Mouse (Mus musculus) midbrain, embryonic 13.5 days (tissue): ENCODE measurements around the gene Shisal1. TPM values are rescaled to one million over a fixed set of nuclear protein-coding genes. Genes with fewer than 3 reads are reported as not detected.
A peak's percentile ranks its signal among the peaks of the same experiment; 100 is the strongest.

Source experiments
- ATAC-seq: fragments of 200-750 bp; cut with Nextera tagmentation; 2 replicates; pipeline ENCODE4 v1.8.0; 2017; ENCODE audit warnings: mild to moderate bottlenecking, moderate TSS enrichment, moderate library complexity
- H3K27ac ChIP-seq: fragments of 300-500 bp; sonication (generic); 2 replicates; pipeline ENCODE4 v1.5.1; 2015; ENCODE audit warnings: inconsistent platforms, mild to moderate bottlenecking, moderate library complexity
- H3K27me3 ChIP-seq: fragments of 300-500 bp; sonication (generic); 2 replicates; pipeline ENCODE4 v1.6.1; 2015; ENCODE audit warnings: mild to moderate bottlenecking, inconsistent platforms
- H3K36me3 ChIP-seq: fragments of 300-500 bp; sonication (generic); 2 replicates; pipeline ENCODE4 v1.6.1; 2015; ENCODE audit warnings: mild to moderate bottlenecking, inconsistent platforms
- H3K4me1 ChIP-seq: fragments of 300-500 bp; sonication (generic); replicated peaks from 2 replicates; pipeline ENCODE4 v1.6.1; 2015; ENCODE audit warnings: inconsistent platforms
- H3K4me2 ChIP-seq: fragments of 300-500 bp; sonication (generic); replicated peaks from 2 replicates; pipeline ENCODE4 v1.6.1; 2015; ENCODE audit warnings: moderate library complexity, mild to moderate bottlenecking, inconsistent platforms
- H3K4me3 ChIP-seq: fragments of 300-500 bp; sonication (generic); replicated peaks from 2 replicates; pipeline ENCODE4 v1.5.1; 2015; ENCODE audit warnings: mild to moderate bottlenecking, inconsistent platforms
- H3K9ac ChIP-seq: fragments of 300-500 bp; sonication (generic); replicated peaks from 2 replicates; pipeline ENCODE4 v1.6.1; 2015; ENCODE audit warnings: mild to moderate bottlenecking, inconsistent platforms
- H3K9me3 ChIP-seq: fragments of 300-500 bp; sonication (generic); 2 replicates; pipeline ENCODE4 v1.6.1; 2016; ENCODE audit warnings: mild to moderate bottlenecking, inconsistent platforms
- WGBS: fragments of 180-500 bp; shearing (Covaris S2); methylation state at CpG from one replicate; pipeline ENCODE4 v1.1.7; 2015; 5-methylcytosine and 5-hydroxymethylcytosine counted together
- polyA plus RNA-seq: library from polyadenylated mRNA; unstranded; fragments of >200 nt; fragmentation: Nextera tagmentation; extraction: Ambion mirVana; gene quantifications from 2 replicates; pipeline ENCODE4 v1.2.1, GENCODE M21; 2015

Gene Shisal1
- 10.8 and 11.1 TPM in 2 replicates for polyA plus RNA-seq

DNA sequence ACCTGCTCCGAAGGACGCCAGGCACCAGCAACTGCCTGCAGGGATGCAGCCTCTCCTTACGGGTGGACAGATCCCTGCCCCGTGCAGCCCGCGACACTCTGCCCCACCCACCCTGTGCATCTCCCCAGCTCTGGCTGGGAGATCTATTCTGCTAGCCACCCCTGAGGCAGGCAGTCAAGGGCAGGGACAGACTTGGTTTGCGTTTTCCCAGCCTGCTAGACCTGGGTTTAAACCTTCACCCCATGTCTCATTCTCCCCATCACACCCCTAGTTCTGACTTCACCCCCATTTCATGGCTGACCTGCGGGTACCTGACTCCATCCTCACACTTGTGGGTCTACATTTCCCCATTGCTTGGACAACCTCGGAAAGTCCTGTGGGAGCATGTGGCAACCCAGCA, at the start of gene Shisal1:
Shisal1 (minus strand) TSS at position 101 of the 400 bp plus-strand sequence.
- H3K4me2 ChIP-seq: peak within 1 kb of the TSS; percentile 82
- ATAC-seq: no peak
- peak within 1 kb of the TSS; percentile 61 for H3K27ac ChIP-seq
- H3K4me3 ChIP-seq: peak within 1 kb of the TSS; percentile 60
- no peaks in the 10 kb centered on the region for H3K36me3 ChIP-seq
- peaks cover 43% of the 10 kb centered on the region for H3K27me3 ChIP-seq
- peaks cover 55% of the 10 kb centered on the region for H3K4me1 ChIP-seq
- H3K9me3 ChIP-seq: no peaks in the 10 kb centered on the region
- peak within 1 kb of the TSS; percentile 81 for H3K9ac ChIP-seq
- WGBS: 12% methylated on average over 9 of the region's 9 CpGs

DNA sequence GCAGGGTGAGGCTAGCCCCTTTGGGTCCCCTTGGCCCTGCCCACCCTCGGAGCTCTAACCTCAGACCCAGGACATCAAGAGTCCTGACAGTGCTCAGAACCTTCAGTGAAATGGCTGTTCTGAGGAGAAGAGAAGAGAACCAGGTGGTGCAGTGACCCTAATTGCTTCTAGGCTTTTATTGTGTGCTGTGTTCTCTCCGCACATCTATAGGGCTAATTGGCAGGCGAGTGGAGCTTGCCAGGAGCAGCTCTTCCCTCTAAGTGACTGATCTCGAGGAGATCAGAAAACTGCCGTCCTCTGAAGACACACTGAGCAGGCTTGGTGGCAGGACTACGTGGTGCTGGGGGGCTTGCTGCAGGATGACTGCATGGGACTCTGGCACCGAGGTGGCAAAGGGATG, 43.6 kb upstream of the Shisal1 start:
- 45% methylated on average over 7 of the region's 7 CpGs for WGBS
- ATAC-seq: peak; percentile 28
- H3K27ac ChIP-seq: no peak overlapping the region

GRCm38 (mm10) chr15:84484255-84484654, 37.4 kb upstream of the Shisal1 start:
- H3K36me3 ChIP-seq: no peaks in the 10 kb centered on the region
- H3K27me3 ChIP-seq: 0 out of 2 replicates have a peak, but pooled peaks cover 3% of the 10 kb centered on the region
- 0 out of 2 replicates have a peak, but pooled peaks have one; percentile 18 for ATAC-seq
- peaks cover 47% of the 10 kb centered on the region for H3K4me1 ChIP-seq
- H3K27ac ChIP-seq: 0 out of 2 replicates have a peak overlapping the region, but pooled peaks have one; percentile 25
- no peak overlapping the region for H3K4me3 ChIP-seq
- H3K9ac ChIP-seq: 0 out of 2 replicates have a peak overlapping the region, but pooled peaks have one; percentile 10
- no peak overlapping the region for H3K4me2 ChIP-seq
- H3K9me3 ChIP-seq: no peaks in the 10 kb centered on the region
- 18% methylated on average over 4 of the region's 4 CpGs for WGBS

More for the DNA sequence above, 43.6 kb upstream of the Shisal1 start:
- Histone ChIP-seq H3K27me3 (0 out of 2 replicates have a peak, but pooled peaks cover 3% of the 10 kb centered on the region), H3K9ac (no peak overlapping the region; the same call in 1 of the 2 replicates), H3K4me2 (no peak overlapping the region), H3K4me1 (peaks cover 38% of the 10 kb centered on the region), H3K36me3 (no peaks in the 10 kb centered on the region), H3K9me3 (no peaks in the 10 kb centered on the region), H3K4me3 (no peak overlapping the region)

DNA sequence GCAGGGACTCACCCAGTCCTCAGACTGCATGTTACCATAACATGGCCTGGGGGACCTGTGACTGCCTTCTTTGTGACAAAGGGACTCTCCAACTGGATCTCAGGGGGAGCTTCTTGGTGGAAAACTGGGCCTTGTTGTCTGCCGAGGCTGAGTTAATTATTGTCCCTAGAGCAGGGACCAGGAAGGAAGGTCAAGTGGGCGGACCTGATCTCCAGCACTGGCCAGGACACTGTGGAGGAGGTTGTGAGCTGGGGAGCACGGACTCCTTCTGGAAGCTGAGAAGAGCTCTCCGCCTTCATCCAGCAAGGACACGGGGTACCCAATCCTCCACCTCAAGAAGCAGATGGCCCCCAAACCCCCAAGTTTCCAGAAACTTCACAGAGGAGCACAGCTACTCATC, 36.7 kb upstream of the Shisal1 start:
- ATAC-seq: no peak
- no peaks in the 10 kb centered on the region for H3K36me3 ChIP-seq
- 0 out of 2 replicates have a peak, but pooled peaks cover 3% of the 10 kb centered on the region for H3K27me3 ChIP-seq
- no peak overlapping the region for H3K4me2 ChIP-seq
- no peak overlapping the region for H3K9ac ChIP-seq
- H3K4me3 ChIP-seq: no peak overlapping the region
- H3K9me3 ChIP-seq: no peaks in the 10 kb centered on the region
- peaks cover 47% of the 10 kb centered on the region for H3K4me1 ChIP-seq
- H3K27ac ChIP-seq: no peak overlapping the region
- 68% methylated on average over 5 of the region's 5 CpGs for WGBS

GRCm38 (mm10) chr15:84481259-84481877, 34.5 kb upstream of the Shisal1 start:
- no peaks in the 10 kb centered on the region for H3K9me3 ChIP-seq
- H3K9ac ChIP-seq: no peak overlapping the region
- peaks cover 35% of the 10 kb centered on the region for H3K4me1 ChIP-seq
- 0 out of 2 replicates have a peak, but pooled peaks have one; percentile 29 for ATAC-seq
- no peak overlapping the region for H3K4me2 ChIP-seq
- WGBS: 38% methylated on average over 13 of the region's 13 CpGs
- no peak overlapping the region for H3K4me3 ChIP-seq
- H3K27me3 ChIP-seq: 0 out of 2 replicates have a peak, but pooled peaks cover 3% of the 10 kb centered on the region
- H3K27ac ChIP-seq: peak overlapping the region; percentile 30; the same call in 1 of the 2 replicates
- no peaks in the 10 kb centered on the region for H3K36me3 ChIP-seq

DNA sequence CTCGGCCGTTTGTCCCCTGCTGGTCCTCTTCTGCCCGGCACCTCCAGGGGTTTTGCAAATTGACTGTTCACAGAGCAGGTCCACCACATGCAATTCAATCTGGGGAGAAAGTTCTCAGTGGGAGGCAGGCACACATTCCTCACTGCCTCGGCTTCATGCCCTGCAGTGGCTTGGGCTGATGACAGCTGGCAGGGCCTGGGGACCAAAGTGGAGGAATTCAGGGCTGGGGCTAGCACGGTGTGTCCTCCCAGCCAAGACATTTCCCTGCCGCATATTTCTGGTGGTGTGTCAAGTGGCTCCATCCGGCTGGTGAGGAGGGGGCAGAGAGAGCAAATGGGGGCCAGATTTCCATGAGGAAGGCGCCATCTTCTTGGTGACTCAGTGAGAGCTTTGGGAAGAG, 22.5 kb upstream of the Shisal1 start:
- H3K9ac ChIP-seq: no peak overlapping the region
- H3K4me2 ChIP-seq: no peak overlapping the region
- no peak overlapping the region for H3K4me3 ChIP-seq
- no peaks in the 10 kb centered on the region for H3K9me3 ChIP-seq
- H3K4me1 ChIP-seq: peaks cover 24% of the 10 kb centered on the region
- peaks cover 4% of the 10 kb centered on the region for H3K27me3 ChIP-seq
- no peaks in the 10 kb centered on the region for H3K36me3 ChIP-seq
- WGBS: 38% methylated on average over 8 of the region's 8 CpGs
- ATAC-seq: no peak
- no peak overlapping the region for H3K27ac ChIP-seq

DNA sequence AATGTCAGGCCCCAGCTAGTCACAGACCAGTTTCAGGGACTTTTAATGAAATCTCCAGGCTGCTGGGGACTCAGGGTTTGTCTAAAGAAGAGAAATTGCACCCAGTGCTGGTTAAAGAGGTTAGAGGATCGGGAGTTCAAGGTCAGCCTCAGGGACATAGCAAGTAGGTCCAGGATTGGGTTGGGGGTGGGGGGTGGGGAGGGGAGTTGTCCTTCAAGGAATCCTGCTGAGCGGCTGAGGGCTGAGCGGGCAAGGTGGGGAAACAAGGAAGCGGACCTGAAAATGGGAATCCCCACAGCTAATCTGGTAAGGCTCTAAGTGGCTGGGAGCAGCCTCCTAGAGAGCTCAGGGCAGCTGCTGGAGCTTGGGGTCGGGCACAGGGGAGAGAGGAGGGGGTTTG, 20.9 kb upstream of the Shisal1 start:
- 51% methylated on average over 5 of the region's 5 CpGs for WGBS
- H3K4me1 ChIP-seq: peaks cover 29% of the 10 kb centered on the region
- no peak for ATAC-seq

DNA sequence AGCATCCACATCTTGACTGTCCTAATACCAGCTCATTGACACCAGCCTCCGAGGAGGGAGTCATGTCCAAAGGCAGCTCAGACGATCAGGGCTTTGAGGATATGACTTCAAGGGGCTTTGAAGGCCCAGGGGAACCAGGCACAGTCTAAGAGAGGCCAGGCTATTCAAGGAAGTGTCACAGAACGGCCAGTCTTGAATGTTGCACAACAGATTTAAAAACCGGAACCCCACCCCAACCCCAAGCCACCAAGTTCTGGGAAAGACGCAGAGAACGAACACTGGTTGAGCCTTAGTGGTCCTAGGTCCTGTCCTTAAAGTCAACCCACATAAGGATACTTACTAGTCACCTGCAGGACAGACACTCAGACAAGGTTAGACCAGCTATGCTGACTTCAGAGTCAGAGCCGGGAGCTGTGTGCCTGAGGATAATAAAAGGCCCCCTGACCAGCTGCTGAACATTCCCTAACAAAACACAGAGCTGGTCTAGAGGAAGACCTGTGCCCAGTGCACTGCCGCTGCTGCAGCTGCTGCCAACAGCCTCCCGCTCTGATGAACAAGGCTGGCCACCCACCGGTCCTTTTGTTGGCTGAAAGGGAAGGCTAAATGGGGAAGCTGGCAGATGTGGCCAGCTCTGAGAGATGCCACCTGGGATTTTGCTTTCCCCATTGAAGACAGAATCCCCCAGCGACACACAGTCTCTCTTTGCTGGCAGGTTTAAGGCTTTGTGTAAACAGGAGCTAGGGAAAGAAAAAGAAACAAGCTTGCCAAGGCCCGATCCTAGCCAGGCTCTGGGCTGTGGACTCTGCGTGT, 19.8 kb upstream of the Shisal1 start:
- Histone ChIP-seq H3K4me2 (no peak overlapping the region), H3K9ac (no peak overlapping the region), H3K27me3 (peaks cover 4% of the 10 kb centered on the region), H3K9me3 (no peaks in the 10 kb centered on the region), H3K36me3 (no peaks in the 10 kb centered on the region), H3K4me3 (no peak overlapping the region), H3K27ac (peak overlapping the region; percentile 30; the same call in 1 of the 2 replicates), H3K4me1 (peaks cover 29% of the 10 kb centered on the region)
- peak; percentile 59 for ATAC-seq
- WGBS: 31% methylated on average over 13 of the region's 13 CpGs

More for the DNA sequence above, 20.9 kb upstream of the Shisal1 start:
- peak overlapping the region; percentile 30; the same call in 1 of the 2 replicates for H3K27ac ChIP-seq
- no peak overlapping the region for H3K9ac ChIP-seq
- H3K4me3 ChIP-seq: no peak overlapping the region
- no peaks in the 10 kb centered on the region for H3K36me3 ChIP-seq
- no peak overlapping the region for H3K4me2 ChIP-seq
- H3K9me3 ChIP-seq: no peaks in the 10 kb centered on the region
- H3K27me3 ChIP-seq: peaks cover 4% of the 10 kb centered on the region

GRCm38 (mm10) chr15:84461429-84461828, 14.5 kb upstream of the Shisal1 start:
- 73% methylated on average over 2 of the region's 2 CpGs for WGBS

DNA sequence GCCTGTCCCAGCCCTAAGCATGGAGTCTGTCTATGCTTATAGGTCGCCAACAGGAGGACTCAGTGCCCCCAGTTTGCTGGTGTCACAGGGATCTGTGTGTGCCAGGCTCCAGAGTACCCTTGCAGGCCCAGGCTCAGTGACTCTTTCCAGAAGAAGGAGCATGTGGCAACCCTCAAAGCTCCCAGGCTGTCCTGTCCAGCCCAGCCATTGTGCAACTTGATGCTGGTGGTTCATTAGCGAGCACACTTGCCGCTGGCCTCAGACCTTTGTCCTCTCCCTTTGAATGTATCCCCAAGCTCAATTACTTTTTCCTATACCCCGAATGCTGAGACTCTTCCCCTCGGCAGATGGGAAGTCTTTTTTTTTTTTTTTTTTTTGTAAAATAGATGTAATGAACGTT, 12.1 kb upstream of the Shisal1 start:
- peaks cover 5% of the 10 kb centered on the region; the same call in 1 of the 2 replicates for H3K9me3 ChIP-seq
- H3K27me3 ChIP-seq: no peaks in the 10 kb centered on the region
- no peak overlapping the region for H3K4me2 ChIP-seq
- no peak for ATAC-seq
- H3K9ac ChIP-seq: no peak overlapping the region
- no peak overlapping the region for H3K4me3 ChIP-seq
- H3K4me1 ChIP-seq: peaks cover under 1% of the 10 kb centered on the region
- no peaks in the 10 kb centered on the region for H3K36me3 ChIP-seq
- no peak overlapping the region for H3K27ac ChIP-seq
- WGBS: 73% methylated on average over 6 of the region's 6 CpGs

More at GRCm38 (mm10) chr15:84461429-84461828, 14.5 kb upstream of the Shisal1 start:
- no peak overlapping the region for H3K9ac ChIP-seq
- H3K36me3 ChIP-seq: no peaks in the 10 kb centered on the region
- ATAC-seq: no peak
- H3K4me1 ChIP-seq: peaks cover 13% of the 10 kb centered on the region
- H3K4me3 ChIP-seq: no peak overlapping the region
- no peak overlapping the region for H3K4me2 ChIP-seq
- H3K27ac ChIP-seq: no peak overlapping the region
- H3K9me3 ChIP-seq: peaks cover 5% of the 10 kb centered on the region; the same call in 1 of the 2 replicates
- no peaks in the 10 kb centered on the region; the same call in 1 of the 2 replicates for H3K27me3 ChIP-seq

- Histone ChIP-seq H3K4me2 (no peak overlapping the region), H3K4me1 (peaks cover 7% of the 10 kb centered on the region), H3K9ac (no peak overlapping the region), H3K36me3 (no peaks in the 10 kb centered on the region), H3K27ac (no peak overlapping the region), H3K4me3 (no peak overlapping the region), H3K27me3 (peaks cover 6% of the 10 kb centered on the region; the same call in 1 of the 2 replicates), H3K9me3 (peaks cover 5% of the 10 kb centered on the region; the same call in 1 of the 2 replicates)
- WGBS: 93% methylated on average over 6 of the region's 6 CpGs
- no peak for ATAC-seq
Measured at GRCm38 (mm10) chr15:84455286-84455685, 8.4 kb upstream of the Shisal1 start.

DNA sequence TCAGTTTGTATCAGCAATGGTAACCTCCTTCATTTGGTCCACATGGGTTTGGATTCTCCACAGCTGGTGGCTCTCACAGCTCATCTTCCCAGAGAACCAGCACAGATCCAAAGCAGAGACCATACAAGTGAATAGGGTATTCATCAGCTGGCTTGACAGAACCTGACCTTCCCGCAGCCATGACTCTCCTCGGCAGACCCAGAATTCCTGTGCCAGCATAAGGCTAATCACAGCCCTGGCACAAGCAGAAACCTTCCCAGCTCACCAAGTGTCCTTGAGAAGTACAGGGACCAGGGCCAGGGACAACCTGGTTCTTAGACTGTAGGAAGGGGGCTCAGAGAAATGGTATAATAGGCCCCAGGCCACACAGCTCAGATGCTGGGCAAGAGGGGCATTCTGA, 6.2 kb upstream of the Shisal1 start:
- peaks cover 5% of the 10 kb centered on the region; the same call in 1 of the 2 replicates for H3K9me3 ChIP-seq
- 95% methylated on average over 2 of the region's 2 CpGs for WGBS
- H3K27ac ChIP-seq: no peak overlapping the region
- peaks cover 18% of the 10 kb centered on the region for H3K27me3 ChIP-seq
- no peak for ATAC-seq
- H3K4me2 ChIP-seq: no peak overlapping the region
- no peak overlapping the region for H3K4me3 ChIP-seq
- no peak overlapping the region for H3K9ac ChIP-seq
- H3K4me1 ChIP-seq: peaks cover 11% of the 10 kb centered on the region
- H3K36me3 ChIP-seq: no peaks in the 10 kb centered on the region
